Mouse (Mus musculus) brain, embryonic 14.5 days (tissue): ENCODE data around the gene Dchs1. TPM values are rescaled to one million over a fixed set of nuclear protein-coding genes. Genes with fewer than 3 reads are reported as not detected.
"Not testable (repeated sequence)": the region's sequence is repeated elsewhere in the genome, so short reads cannot be mapped to it uniquely, and the experiment has no call there.

Source experiments
- DNase-seq: peaks from one replicate; pipeline ENCODE4 v3.0.0-alpha.2; 2011; ENCODE audit warnings: low read depth
- CTCF ChIP-seq: fragments of 200-500 bp; IDR thresholded peaks from 2 replicates; pipeline ENCODE4 v1.5.1; 2012; ENCODE audit warnings: inconsistent platforms, mild to moderate bottlenecking, moderate library complexity, borderline replicate concordance; ENCODE audit not compliant: insufficient read depth, insufficient read length; ENCODE audit errors: extremely low read depth
- POLR2A ChIP-seq: fragments of 200-500 bp; IDR thresholded peaks from 2 replicates; pipeline ENCODE4 v1.6.1; 2012; ENCODE audit warnings: mild to moderate bottlenecking, inconsistent platforms, borderline replicate concordance; ENCODE audit not compliant: poor library complexity, insufficient read depth, insufficient read length, severe bottlenecking; ENCODE audit errors: extremely low read depth
- polyA plus RNA-seq: library from polyadenylated mRNA; depleted of rRNA; stranded (reverse); fragments of >200 nt; gene quantifications from 2 replicates; pipeline ENCODE4 v1.2.3, GENCODE M21; 2012

Gene Dchs1
- polyA plus RNA-seq, 1 experiment, result 87.4 TPM

GRCm38 (mm10) chr7:105751491-105752433 is 35.7 kb downstream of the Dchs1 start, which contains the start of gene Tpp1:
Gene Tpp1 (minus strand): TSS chr7:105752235.
- TF ChIP-seq POLR2A, result no peak
- TF ChIP-seq CTCF, result no peak
- DNase-seq, result peak; percentile 97

- no peak for DNase-seq
- no peak for TF ChIP-seq POLR2A
- no peak for TF ChIP-seq CTCF
Measured at GRCm38 (mm10) chr7:105747776-105748175, 39.7 kb downstream of the Dchs1 start.

- peak; percentile 96 for DNase-seq
- TF ChIP-seq POLR2A (peak; percentile 86), CTCF (peak; percentile 34; the same call in 1 of the 2 replicates)
Measured at GRCm38 (mm10) chr7:105743926-105744590, 43.4 kb downstream of the Dchs1 start, which contains the start of gene Taf10. Gene Taf10 (minus strand): TSS chr7:105744361.

GRCm38 (mm10) chr7:105743246-105743925 is 44.1 kb downstream of the Dchs1 start:
- not testable (repeated sequence) for DNase-seq

- not testable (repeated sequence) for DNase-seq
Measured at GRCm38 (mm10) chr7:105742539-105743215, 44.8 kb downstream of the Dchs1 start.

- no peak for TF ChIP-seq CTCF
- no peak for TF ChIP-seq POLR2A
- no peak for DNase-seq
Measured at GRCm38 (mm10) chr7:105741978-105742377, 45.5 kb downstream of the Dchs1 start.

GRCm38 (mm10) chr7:105740851-105741250 is 46.6 kb downstream of the Dchs1 start:
- DNase-seq, result no peak
- no peak for TF ChIP-seq CTCF
- TF ChIP-seq POLR2A, result no peak

GRCm38 (mm10) chr7:105740089-105740795 is 47.2 kb downstream of the Dchs1 start:
- TF ChIP-seq POLR2A, result no peak
- no peak for TF ChIP-seq CTCF
- DNase-seq, result no peak

- TF ChIP-seq CTCF (no peak), POLR2A (no peak)
- peak; percentile 57 for DNase-seq
Measured at GRCm38 (mm10) chr7:105738948-105739347, 48.5 kb downstream of the Dchs1 start.

- no peak for DNase-seq
- no peak for TF ChIP-seq POLR2A
- no peak for TF ChIP-seq CTCF
Measured at GRCm38 (mm10) chr7:105738286-105738685, 49.2 kb downstream of the Dchs1 start.
